Mouse (Mus musculus) ovary, postnatal 10 days (tissue): ENCODE measurements at regions not wholly inside any gene's neighbourhood (a gene's known extent, or its start where the extent isn't known, plus 50 kb on each side); places are given as distances from the start of the nearest gene placed in this dataset.
"Not testable (repeated sequence)": the region's sequence is repeated elsewhere in the genome, so short reads cannot be mapped to it uniquely, and the experiment has no call there.

Experiments used
- DNase-seq: peaks from one replicate; pipeline ENCODE4 v3.0.0; 2022; ENCODE audit warnings: low spot score

GRCm38 (mm10) chr3:80081210-80081609, 196.9 kb downstream of the Fam198b start:
- no peak for DNase-seq

- no peak for DNase-seq
These were observed 198.6 kb downstream of the Fam198b start for GRCm38 (mm10) chr3:80082780-80083519.

GRCm38 (mm10) chr3:80084168-80084567, 199.8 kb downstream of the Fam198b start:
- DNase-seq = no peak

GRCm38 (mm10) chr3:80099625-80100024, 215.3 kb downstream of the Fam198b start:
- DNase-seq = no peak

- DNase-seq = no peak
These were observed 235.9 kb downstream of the Fam198b start for GRCm38 (mm10) chr3:80120177-80120736.

GRCm38 (mm10) chr3:80123666-80124065, 239.3 kb downstream of the Fam198b start:
- no peak for DNase-seq

GRCm38 (mm10) chr3:80124621-80125020, 240.3 kb downstream of the Fam198b start:
- DNase-seq = no peak

- no peak for DNase-seq
These were observed 257.4 kb downstream of the Fam198b start for GRCm38 (mm10) chr3:80141697-80142096.

GRCm38 (mm10) chr3:80160473-80160872, 276.1 kb downstream of the Fam198b start:
- no peak for DNase-seq

GRCm38 (mm10) chr3:80181749-80182148, 297.4 kb downstream of the Fam198b start:
- DNase-seq = no peak

- DNase-seq = not testable (repeated sequence)
These were observed 297.8 kb downstream of the Fam198b start for GRCm38 (mm10) chr3:80182161-80182560.

GRCm38 (mm10) chr3:80187406-80187805, 303.1 kb downstream of the Fam198b start:
- DNase-seq = no peak

- DNase-seq = no peak
These were observed 316.6 kb downstream of the Fam198b start for GRCm38 (mm10) chr3:80200904-80201303.

- no peak for DNase-seq
These were observed 320.5 kb downstream of the Fam198b start for GRCm38 (mm10) chr3:80204821-80205220.

- DNase-seq = no peak
These were observed 321.0 kb downstream of the Fam198b start for GRCm38 (mm10) chr3:80205351-80205750.

GRCm38 (mm10) chr3:80207022-80207421, 322.7 kb downstream of the Fam198b start:
- DNase-seq = no peak

GRCm38 (mm10) chr3:80208028-80208427, 323.7 kb downstream of the Fam198b start:
- no peak for DNase-seq

GRCm38 (mm10) chr3:80209596-80209995, 325.3 kb downstream of the Fam198b start:
- no peak for DNase-seq

GRCm38 (mm10) chr3:80211323-80212109, 327.2 kb downstream of the Fam198b start:
- DNase-seq = no peak

- no peak for DNase-seq
These were observed 364.3 kb downstream of the Fam198b start for GRCm38 (mm10) chr3:80248611-80249010.

- DNase-seq = no peak
These were observed 365.6 kb downstream of the Fam198b start for GRCm38 (mm10) chr3:80249974-80250373.

GRCm38 (mm10) chr3:80255304-80255703, 371.0 kb downstream of the Fam198b start:
- DNase-seq = no peak

GRCm38 (mm10) chr3:80256383-80256782, 372.1 kb downstream of the Fam198b start:
- no peak for DNase-seq
